Mouse (Mus musculus) limb, embryonic 15.5 days (tissue): ENCODE data around the gene Vps18. TPM values are rescaled to one million over a fixed set of nuclear protein-coding genes. Genes with fewer than 3 reads are reported as not detected.
A peak's percentile ranks its signal among the peaks of the same experiment; 100 is the strongest.

ENCODE experiments used
- ATAC-seq: fragments of 200-750 bp; cut with Nextera tagmentation; 2 replicates; pipeline ENCODE4 v1.8.0; 2017; ENCODE audit warnings: low read depth, moderate TSS enrichment; ENCODE audit not compliant: insufficient number of reproducible peaks, low FRiP score, low TSS enrichment
- H3K27ac ChIP-seq: fragments of 300-500 bp; sonication (generic); 2 replicates; pipeline ENCODE4 v1.5.1; 2015; ENCODE audit warnings: moderate library complexity, mild to moderate bottlenecking, inconsistent platforms
- H3K27me3 ChIP-seq: fragments of 300-500 bp; sonication (generic); 2 replicates; pipeline ENCODE4 v1.6.1; 2015; ENCODE audit warnings: inconsistent platforms
- H3K36me3 ChIP-seq: fragments of 300-500 bp; sonication (generic); 2 replicates; pipeline ENCODE4 v1.6.1; 2015; ENCODE audit warnings: inconsistent platforms
- H3K4me1 ChIP-seq: fragments of 300-500 bp; sonication (generic); 2 replicates; pipeline ENCODE4 v1.6.1; 2015; ENCODE audit warnings: inconsistent platforms
- H3K4me2 ChIP-seq: fragments of 300-500 bp; sonication (generic); 2 replicates; pipeline ENCODE4 v1.6.1; 2015; ENCODE audit warnings: mild to moderate bottlenecking, inconsistent platforms
- H3K4me3 ChIP-seq: fragments of 300-500 bp; sonication (generic); 2 replicates; pipeline ENCODE4 v1.5.1; 2015; ENCODE audit warnings: mild to moderate bottlenecking, inconsistent platforms
- H3K9ac ChIP-seq: fragments of 300-500 bp; sonication (generic); 2 replicates; pipeline ENCODE4 v1.6.1; 2015; ENCODE audit warnings: inconsistent platforms
- H3K9me3 ChIP-seq: fragments of 300-500 bp; sonication (generic); 2 replicates; pipeline ENCODE4 v1.6.1; 2016; ENCODE audit warnings: inconsistent platforms
- WGBS: fragments of 180-500 bp; shearing (Covaris S2); methylation state at CpG from one replicate; pipeline ENCODE4 v1.1.7; 2015; 5-methylcytosine and 5-hydroxymethylcytosine counted together
- polyA plus RNA-seq: library from polyadenylated mRNA; unstranded; fragments of >200 nt; fragmentation: Nextera tagmentation; extraction: Ambion mirVana; gene quantifications from 2 replicates; pipeline ENCODE4 v1.2.1, GENCODE M21; 2015

Vps18 gene
- polyA plus RNA-seq, 1 experiment from 2014 or later: 19.5 TPM

DNA sequence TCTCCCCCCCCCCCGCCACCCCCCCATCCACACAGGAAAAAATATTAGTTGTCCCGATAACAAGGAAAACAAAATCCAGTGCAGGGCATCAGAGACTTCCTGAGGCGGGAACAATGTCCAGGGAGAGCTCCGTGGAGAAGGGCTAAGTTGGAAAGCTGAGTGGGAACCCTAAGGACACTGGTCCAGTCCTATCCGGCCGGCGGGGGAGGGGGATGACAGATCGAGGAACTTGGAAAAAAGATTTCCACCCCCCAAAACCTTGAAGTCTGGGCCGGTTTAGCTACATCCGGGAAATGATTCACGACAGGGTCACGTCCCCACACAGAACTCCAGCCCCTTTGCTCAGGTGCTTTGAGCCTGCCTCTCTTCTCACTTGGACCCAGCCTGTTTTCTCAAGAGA is 23.0 kb downstream of the Vps18 start:
- Histone ChIP-seq H3K27me3 (no peaks in the 10 kb centered on the region), H3K4me2 (no peak overlapping the region), H3K27ac (no peak overlapping the region), H3K36me3 (no peaks in the 10 kb centered on the region), H3K4me1 (peaks cover 4% of the 10 kb centered on the region; the same call in 1 of the 2 replicates), H3K9me3 (no peaks in the 10 kb centered on the region), H3K4me3 (no peak overlapping the region), H3K9ac (no peak overlapping the region)
- ATAC-seq: no peak
- 30% methylated on average over 12 of the region's 12 CpGs for WGBS

DNA sequence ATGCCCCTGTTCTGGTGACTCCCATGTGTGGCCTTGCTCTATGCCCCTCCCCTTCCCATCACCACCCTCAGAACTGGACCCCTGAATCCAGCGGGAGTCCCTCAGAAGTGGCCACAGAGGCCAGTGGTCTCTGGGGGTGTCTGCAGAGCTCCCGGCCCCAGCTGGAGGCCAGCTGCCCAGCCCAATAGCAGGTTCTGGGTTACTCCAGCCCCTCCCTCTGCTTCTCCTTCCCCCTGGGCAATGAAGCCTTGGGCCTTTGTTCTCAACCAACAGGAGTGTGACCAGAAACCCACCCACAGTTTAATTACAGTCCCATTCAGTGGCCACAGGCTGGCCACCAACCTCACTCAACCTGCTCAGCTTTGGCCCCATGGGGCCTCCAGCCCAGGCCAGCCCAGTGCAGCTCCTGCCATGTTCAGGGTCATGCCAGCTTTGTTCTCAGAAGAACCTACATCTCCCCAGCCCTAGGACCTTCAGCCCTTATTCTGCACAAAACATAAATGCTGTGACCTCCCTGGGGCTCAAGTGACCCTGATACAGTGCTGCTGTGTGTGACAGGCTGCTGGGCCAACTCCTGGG is 23.9 kb downstream of the Vps18 start:
- Histone ChIP-seq H3K9ac (no peak overlapping the region), H3K27ac (no peak overlapping the region), H3K4me3 (no peak overlapping the region), H3K4me2 (no peak overlapping the region), H3K36me3 (no peaks in the 10 kb centered on the region), H3K4me1 (peaks cover 4% of the 10 kb centered on the region; the same call in 1 of the 2 replicates), H3K9me3 (no peaks in the 10 kb centered on the region), H3K27me3 (no peaks in the 10 kb centered on the region)
- ATAC-seq: no peak
- 36% methylated on average over 2 of the region's 2 CpGs for WGBS

DNA sequence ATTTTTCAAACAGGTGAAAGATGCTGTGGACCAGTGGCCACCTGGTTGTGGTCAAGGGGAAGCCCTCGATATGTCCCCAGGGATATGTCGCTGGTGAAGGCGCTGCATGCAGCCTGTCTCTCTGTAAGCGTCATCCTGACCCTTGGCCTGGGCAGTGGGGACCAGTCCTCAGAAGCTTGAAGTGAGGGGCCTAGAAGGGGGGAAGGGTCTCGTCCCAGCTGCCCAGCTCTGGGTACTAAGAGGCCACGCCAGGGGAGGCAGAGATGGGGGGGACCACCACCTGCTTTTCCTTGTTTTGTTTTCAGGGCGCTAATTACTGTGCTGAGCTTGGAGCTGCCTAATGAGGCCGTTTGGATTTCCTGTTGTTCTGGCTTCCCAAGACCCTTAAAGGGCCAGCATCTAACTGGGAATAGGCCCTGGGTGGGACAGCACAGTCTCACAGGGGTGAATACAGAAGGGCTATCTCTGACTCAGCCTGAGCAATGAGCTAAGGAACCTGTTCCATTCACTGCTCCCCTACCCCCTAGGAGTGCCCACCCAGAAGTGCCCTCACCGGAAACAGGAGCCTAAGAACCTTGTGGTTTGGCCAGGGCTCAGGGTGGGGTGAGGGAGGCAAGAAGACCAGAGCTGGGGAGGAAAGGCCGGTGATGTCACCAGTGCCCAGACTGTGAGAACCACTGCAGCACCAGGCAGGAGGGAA is 25.4 kb downstream of the Vps18 start:
- Histone ChIP-seq H3K9me3 (no peaks in the 10 kb centered on the region), H3K4me2 (no peak overlapping the region), H3K27me3 (no peaks in the 10 kb centered on the region), H3K36me3 (no peaks in the 10 kb centered on the region), H3K4me3 (no peak overlapping the region), H3K4me1 (peaks cover 4% of the 10 kb centered on the region; the same call in 1 of the 2 replicates), H3K27ac (no peak overlapping the region), H3K9ac (no peak overlapping the region)
- ATAC-seq: no peak
- 17% methylated on average over 10 of the region's 10 CpGs for WGBS

DNA sequence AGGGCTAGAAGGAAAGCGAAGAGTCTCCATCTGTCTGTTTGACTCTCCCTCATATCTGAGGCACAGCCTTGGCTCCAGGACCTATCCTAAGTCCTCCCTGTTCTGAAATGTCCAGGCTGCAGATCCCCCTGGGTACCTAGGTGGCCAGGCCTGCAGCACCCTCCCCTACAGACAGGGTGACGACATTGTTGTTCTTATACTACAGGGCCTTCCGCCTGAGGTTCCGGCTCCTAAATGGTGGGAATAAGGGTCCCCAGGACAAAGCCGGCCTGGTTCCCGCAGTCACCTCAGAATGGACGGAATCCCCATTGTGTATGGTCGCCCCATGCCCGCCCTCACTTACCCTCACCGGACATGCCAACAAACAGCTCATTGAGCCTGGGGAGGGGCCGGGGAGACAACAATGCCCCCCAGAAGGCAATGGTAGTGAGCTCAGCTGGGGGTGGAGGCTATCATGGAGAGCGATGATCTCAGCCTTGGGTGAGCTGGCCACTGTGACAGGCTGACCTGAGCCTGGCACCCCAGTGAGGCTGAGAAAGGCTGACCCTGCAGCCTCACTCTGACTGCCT is 26.3 kb downstream of the Vps18 start:
- H3K4me3 ChIP-seq: no peak overlapping the region
- no peak overlapping the region for H3K4me2 ChIP-seq
- no peaks in the 10 kb centered on the region for H3K36me3 ChIP-seq
- no peaks in the 10 kb centered on the region for H3K9me3 ChIP-seq
- H3K4me1 ChIP-seq: peaks cover 4% of the 10 kb centered on the region; the same call in 1 of the 2 replicates
- ATAC-seq: no peak
- H3K9ac ChIP-seq: no peak overlapping the region
- WGBS: 81% methylated on average over 12 of the region's 12 CpGs
- peaks cover 4% of the 10 kb centered on the region; the same call in 1 of the 2 replicates for H3K27me3 ChIP-seq
- 0 out of 2 replicates have a peak overlapping the region, but pooled peaks have one; percentile 17 for H3K27ac ChIP-seq

DNA sequence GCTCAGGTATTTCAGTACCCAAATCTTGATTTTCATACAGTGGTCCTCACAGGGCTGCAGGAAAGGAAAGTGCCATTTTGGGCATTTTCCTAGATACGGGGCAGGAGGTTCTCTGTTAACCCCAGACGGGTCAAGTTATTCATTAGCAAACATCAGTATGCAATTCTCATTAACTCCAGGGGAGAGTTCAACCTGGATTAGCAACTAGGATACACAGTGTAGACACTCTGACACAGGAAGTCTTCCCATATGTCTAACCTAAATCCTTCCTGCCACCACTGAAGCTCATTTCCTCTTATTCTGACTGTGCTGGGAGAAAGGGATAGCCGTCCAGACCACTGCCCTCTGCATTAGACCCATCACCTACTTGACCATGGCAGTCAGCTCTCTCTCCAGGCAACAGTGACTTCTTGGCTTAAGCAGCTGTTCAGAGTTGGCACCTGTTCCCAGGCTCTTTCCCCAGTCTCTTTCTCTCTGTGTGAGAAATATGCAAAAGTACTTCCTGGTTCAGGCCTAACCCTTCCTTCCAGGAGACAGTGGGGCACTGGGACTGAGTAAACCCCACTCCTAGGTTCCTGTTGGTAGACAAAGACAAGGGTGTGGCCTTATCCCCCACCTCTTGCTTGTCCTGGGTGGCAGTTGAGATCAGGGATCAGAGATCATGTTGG is 29.6 kb downstream of the Vps18 start:
- Histone ChIP-seq H3K36me3 (no peaks in the 10 kb centered on the region), H3K27me3 (peaks cover 36% of the 10 kb centered on the region), H3K27ac (no peak overlapping the region), H3K4me1 (peaks cover 18% of the 10 kb centered on the region), H3K9me3 (no peaks in the 10 kb centered on the region), H3K4me3 (no peak overlapping the region), H3K4me2 (no peak overlapping the region), H3K9ac (no peak overlapping the region)
- no peak for ATAC-seq
- 56% methylated on average over 3 of the region's 3 CpGs for WGBS

DNA sequence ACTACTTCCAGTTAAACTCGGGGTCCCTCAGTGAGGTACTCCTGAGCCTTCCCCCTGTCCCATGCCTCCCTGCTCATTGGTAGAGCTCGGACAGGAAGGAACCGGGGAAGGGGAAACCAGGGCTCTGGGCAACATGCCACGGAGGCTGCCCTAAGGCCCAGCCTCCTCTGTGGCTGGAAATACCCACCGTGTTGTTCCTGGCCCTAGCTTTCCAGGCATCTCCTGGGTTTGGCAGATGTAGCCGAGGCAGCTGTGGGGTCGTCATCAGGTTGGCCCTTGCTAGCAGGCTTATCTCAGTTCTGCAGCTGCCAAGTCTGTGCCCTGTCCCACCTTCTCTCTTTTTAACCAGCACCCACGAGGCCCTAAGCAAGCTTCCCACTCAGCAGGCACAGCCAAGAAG is 32.0 kb downstream of the Vps18 start:
- Histone ChIP-seq H3K27ac (no peak overlapping the region), H3K27me3 (peaks cover 59% of the 10 kb centered on the region), H3K36me3 (no peaks in the 10 kb centered on the region), H3K4me3 (no peak overlapping the region), H3K9me3 (no peaks in the 10 kb centered on the region), H3K9ac (no peak overlapping the region), H3K4me2 (no peak overlapping the region), H3K4me1 (peaks cover 33% of the 10 kb centered on the region)
- ATAC-seq: no peak
- WGBS: 61% methylated on average over 8 of the region's 8 CpGs

DNA sequence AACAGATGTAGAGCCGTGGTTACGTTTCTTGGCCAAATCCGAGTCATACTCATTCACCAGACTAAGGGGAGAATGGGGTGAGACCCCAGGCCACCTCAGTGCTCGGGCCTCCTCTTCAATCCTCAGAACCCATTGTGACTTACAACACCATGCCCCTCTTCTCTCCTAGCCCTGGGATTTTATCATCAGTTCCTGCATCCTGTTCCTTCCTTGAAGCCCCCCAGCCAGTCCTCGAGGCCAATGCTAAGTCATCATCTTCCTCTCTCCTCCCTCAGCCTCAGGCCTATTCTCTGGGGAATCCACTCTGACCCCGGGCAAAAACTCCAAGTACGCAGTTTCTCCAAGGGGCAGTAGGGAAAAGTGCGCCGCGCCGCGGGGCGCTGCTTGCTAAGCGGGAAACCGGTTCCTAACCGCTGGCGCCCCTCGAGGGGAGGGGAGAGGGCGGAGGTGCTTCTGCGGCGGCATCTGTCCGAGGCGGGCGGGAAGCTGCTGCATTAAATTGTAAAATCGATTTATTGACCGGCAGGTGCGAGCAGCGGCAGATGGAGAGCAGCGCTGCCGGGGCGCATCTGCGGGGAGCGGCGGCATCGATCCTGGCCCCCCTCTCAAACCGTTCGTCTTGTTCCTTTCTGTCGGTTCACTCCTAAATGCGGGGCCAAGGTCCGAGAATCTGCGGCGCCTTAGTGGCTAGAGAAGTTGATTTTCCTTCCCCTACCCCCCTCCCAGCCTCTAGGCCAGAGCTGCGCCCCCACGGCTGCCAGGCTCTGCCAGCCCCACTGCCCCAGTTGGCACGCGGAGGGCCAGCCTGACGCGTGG is 33.4 kb downstream of the Vps18 start:
- Histone ChIP-seq H3K36me3 (no peaks in the 10 kb centered on the region), H3K9ac (peak overlapping the region; percentile 35; the same call in 1 of the 2 replicates), H3K4me2 (peak overlapping the region; percentile 84), H3K9me3 (no peaks in the 10 kb centered on the region), H3K27me3 (peaks cover 73% of the 10 kb centered on the region), H3K4me3 (peak overlapping the region; percentile 36), H3K27ac (no peak overlapping the region), H3K4me1 (peaks cover 47% of the 10 kb centered on the region)
- ATAC-seq: no peak
- 3% methylated on average over 48 of the region's 48 CpGs for WGBS

DNA sequence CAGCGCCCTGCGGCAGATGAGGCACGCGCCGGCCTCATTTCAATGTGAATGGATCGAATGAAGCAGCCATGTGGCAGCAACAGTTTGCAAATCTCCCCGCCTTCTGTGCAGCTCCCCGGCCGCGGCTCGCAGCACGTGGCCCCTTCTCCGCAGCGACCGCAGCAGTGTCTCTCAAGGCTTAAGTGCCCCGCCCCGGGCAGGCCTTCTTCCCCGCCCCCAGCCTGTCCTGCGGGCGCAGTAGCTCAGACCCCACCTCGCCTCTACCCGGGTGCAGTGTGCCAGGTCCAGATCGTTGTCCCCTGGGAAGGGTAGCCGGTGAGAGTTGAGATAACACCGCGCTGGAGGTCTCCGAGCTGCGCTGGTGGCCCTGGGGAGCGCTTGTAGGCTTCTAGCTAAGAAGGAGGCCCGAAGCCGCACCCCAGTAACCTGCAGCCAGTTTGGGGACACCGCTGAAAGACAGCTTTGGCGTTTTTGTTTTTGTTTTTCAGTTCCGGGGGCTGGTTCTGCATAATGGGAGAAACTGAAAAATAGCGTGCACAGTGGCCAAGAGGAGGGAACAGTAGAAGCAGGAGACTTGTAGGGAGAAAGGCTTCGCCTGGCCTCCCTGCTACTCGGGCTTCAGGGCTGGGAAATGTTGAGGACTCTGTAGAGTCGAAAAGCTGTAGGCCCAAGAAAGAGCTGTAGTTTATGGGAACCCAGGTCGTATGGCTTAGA is 34.2 kb downstream of the Vps18 start:
- no peak for ATAC-seq
- H3K4me2 ChIP-seq: peak overlapping the region; percentile 84
- no peaks in the 10 kb centered on the region for H3K36me3 ChIP-seq
- WGBS: 8% methylated on average over 39 of the region's 39 CpGs
- H3K4me3 ChIP-seq: peak overlapping the region; percentile 36
- H3K9ac ChIP-seq: peak overlapping the region; percentile 35; the same call in 1 of the 2 replicates
- peaks cover 81% of the 10 kb centered on the region for H3K27me3 ChIP-seq
- no peak overlapping the region for H3K27ac ChIP-seq
- H3K4me1 ChIP-seq: peaks cover 53% of the 10 kb centered on the region
- H3K9me3 ChIP-seq: no peaks in the 10 kb centered on the region

DNA sequence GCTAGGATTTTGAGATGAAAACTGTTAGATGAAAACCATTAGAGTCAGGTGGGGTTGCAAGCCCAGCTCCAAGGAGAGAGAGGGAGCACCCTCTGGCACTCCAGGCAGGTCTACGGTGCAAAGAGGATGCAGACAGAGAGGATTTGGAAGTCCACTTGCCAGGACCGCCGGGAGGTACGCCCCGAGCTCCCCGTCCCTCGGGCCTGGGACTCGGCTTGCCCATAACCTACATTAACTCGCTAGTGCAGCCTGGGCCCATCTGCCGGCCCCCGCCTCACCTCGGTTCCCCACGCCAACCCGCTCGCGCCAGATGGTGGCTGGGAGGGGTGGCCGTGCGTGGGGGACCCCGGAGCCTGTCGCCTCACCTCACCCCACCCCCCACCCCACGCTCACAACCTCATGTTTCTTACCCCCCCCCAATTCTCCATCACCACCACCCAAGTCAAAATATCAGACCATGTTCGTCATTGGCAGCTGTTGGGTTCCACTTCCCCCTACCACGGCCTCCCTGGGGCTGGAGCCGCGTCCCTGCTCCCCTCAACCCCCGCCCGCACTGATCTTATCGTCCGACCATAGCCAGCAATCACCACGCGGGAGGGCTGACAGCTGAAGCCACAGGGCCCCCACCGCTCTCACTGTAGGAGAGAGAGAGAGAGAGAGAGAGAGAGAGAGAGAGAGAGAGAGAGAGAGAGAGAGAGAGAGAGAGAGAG is 35.5 kb downstream of the Vps18 start:
- Histone ChIP-seq H3K36me3 (no peaks in the 10 kb centered on the region), H3K9me3 (no peaks in the 10 kb centered on the region), H3K9ac (no peak overlapping the region), H3K27me3 (peaks cover 93% of the 10 kb centered on the region), H3K27ac (no peak overlapping the region), H3K4me2 (peak overlapping the region; percentile 91), H3K4me1 (peaks cover 56% of the 10 kb centered on the region), H3K4me3 (peak overlapping the region; percentile 6; the same call in 1 of the 2 replicates)
- ATAC-seq: no peak
- 4% methylated on average over 32 of the region's 32 CpGs for WGBS

DNA sequence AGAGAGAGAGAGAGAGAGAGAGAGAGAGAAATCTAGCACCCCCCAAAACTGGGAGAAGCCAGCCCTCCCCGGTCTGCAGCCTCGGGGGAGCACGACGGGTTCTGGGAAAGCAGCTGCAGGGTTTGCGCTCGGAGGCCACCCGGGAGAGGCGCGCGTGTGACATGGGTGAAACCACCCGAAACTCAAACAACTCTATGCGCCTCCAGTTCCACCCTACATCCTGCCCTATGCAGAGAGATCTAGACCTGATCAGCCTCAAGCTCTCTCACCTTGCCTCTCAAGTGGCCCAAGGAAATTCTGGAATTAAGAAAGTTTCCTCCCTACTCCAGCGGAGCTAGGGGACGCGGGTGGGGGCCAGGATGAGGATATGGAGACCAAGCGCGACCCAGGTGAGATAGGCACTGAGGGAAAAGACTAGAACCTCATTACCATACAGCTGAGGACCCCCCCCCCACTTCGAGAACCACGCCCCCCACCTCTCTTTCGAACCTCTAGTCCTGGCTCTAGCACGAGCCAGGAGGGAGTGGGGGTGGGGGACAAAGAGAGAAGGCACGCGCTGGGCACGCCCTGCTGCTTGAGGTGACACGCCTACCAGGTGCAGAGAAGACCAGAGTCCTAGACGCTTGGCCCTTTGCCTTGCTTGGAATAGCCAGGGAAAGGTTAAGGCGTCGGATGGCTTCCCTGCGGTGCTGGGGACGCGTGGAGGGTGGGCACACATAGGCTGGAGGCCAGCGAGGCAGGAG is 36.2 kb downstream of the Vps18 start:
- no peak for ATAC-seq
- H3K27ac ChIP-seq: no peak overlapping the region
- no peak overlapping the region for H3K9ac ChIP-seq
- no peaks in the 10 kb centered on the region for H3K9me3 ChIP-seq
- no peaks in the 10 kb centered on the region for H3K36me3 ChIP-seq
- H3K4me1 ChIP-seq: peaks cover 56% of the 10 kb centered on the region
- WGBS: under 1% methylated on average over 32 of the region's 32 CpGs
- H3K27me3 ChIP-seq: peaks cover 94% of the 10 kb centered on the region
- peak overlapping the region; percentile 91 for H3K4me2 ChIP-seq
- H3K4me3 ChIP-seq: peak overlapping the region; percentile 48
